Mouse (Mus musculus): ENCODE results near the gene Pdlim4. TPM values are rescaled to one million over a fixed set of nuclear protein-coding genes. Genes with fewer than 3 reads are reported as not detected.

Gene Pdlim4
- total RNA-seq (2023) = 5.0 TPM

DNA sequence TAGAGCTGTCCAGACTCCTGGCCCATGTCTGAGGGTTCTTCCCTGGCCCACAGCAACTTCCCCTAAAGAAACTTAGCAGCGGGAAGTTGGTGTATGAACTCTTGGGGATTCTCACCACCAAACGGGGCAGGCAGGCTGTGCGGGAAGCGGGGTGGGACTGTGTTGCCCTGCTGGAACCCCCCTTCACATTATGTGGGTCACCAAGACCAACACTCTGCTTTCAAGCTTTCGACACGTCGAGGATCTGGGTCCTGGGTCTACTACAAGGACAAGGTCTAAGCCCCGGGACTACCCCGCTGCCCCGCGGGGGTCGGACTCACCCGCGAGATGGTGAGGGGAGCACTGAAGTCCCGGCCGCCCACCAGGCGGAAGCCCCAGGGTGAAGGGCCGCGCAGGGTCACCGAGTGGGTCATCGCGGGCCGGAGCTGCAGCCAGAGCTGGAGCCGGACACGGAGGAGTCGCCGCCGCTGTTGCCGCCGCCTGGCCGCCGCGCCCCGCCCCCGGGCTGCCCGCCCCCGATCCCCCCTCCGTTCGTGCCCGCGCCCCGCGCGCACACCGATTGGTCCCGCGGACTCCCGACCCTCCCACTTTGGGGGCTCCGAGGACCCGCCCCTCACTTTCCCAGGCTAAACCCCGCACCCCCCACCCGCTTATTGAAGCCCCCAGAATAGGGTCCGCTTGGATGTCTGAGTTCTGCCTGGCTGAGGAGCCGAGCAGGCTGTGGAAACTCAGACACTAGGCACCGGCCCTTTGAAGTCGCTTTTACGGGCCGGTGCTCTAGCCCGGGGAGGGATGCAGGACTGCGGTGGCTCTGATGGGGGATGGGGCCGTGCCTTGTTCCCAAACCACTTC, at the start of gene Pdlim4:
TSS of gene Pdlim4 (minus strand) at position 495 of the 852 bp plus-strand sequence.

GRCm38 (mm10) chr11:54100045-54100691, 31.4 kb upstream of the Pdlim4 start, which contains the start of gene P4ha2:
P4ha2 (plus strand) TSS chr11:54100095.

DNA sequence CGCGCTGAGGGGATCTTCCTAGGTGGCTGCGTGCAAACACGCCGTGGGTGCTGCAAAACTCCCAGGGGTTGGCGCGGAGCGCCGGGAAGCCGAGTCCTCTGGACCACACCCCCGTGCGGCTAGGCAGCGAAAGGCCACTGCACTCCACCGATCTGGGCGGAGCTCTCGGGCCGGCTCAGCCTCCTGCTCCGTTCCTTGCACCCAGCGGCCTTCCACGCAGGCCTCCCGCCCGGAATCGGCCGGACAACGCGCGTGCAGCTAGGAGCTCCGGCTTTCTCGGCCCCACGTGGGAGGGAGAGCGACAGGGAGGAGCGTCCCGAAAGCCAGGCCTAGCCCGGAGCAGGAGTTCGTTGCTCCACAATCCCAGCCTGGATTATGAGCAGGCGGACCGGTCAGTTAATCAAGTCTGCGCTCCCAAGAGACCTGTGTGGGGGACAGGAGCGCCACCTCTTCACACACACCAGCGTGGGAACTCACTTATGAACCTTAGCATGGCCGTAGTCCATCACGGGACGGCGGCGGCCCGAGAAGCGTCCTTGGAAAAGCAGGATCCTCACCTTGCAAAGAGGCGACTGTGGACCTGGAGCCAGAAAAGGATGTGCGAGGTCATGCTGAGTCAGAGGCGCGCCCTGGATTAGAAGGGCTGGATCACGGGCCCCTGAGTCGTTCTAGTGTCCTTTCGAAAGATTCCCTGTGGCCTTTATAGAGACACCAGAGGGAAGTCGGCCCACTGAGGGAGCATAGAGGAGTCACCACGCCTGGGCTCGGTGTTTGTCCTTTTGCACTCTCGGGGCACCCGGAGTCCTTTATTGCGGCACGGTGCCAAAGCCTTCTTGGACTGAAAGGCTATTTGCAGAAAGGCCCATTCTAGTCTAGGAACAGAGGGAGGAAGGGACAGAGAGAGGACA, 40.5 kb downstream of the Pdlim4 start, which contains the start of gene Slc22a4:
TSS of gene Slc22a4 (minus strand) at position 47 of the 908 bp plus-strand sequence.

Other genes starting within 250 kb of the Pdlim4 start
- gene Gm12216, start 209.8 kb downstream of the Pdlim4 start, total RNA-seq (2023) = 24.2 TPM
- gene Slc22a5, start 177.4 kb downstream of the Pdlim4 start, total RNA-seq (2023) = 11.7 TPM
- gene Slc22a21, start 88.7 kb downstream of the Pdlim4 start, total RNA-seq (2023) = 0.98 TPM
- not detected for gene Slc22a4, start 40.9 kb downstream of the Pdlim4 start, total RNA-seq (2023)
- 2.3 TPM for gene P4ha2, start 31.1 kb upstream of the Pdlim4 start, total RNA-seq (2023)
- gene Csf2, start 180.7 kb upstream of the Pdlim4 start, total RNA-seq (2023) = 0.92 TPM
- not detected for gene Il3, start 198.3 kb upstream of the Pdlim4 start, total RNA-seq (2023)
- gene Acsl6, start 234.8 kb upstream of the Pdlim4 start, total RNA-seq (2023) = not detected